ENCODE assay signal across 9 mouse cellular contexts in the genomic region with DNA sequence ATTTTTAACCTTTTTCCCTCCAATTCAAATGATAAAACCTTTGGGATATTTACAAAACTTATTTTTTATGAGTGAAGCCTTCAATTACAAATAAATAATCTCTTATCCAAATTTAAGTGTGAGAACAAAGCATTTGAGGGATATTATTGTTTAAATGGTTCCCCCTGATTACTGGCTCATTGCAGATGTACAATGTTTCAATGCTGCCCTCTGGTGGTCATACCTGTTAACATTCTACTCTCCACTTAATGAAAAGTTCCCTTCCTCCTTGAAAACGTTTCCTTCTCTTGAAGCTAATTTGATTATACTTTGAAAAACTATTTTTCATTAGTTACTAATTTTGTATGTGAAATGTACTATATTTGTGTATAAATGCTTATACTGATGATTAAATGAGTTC.
A peak's percentile ranks its signal among the peaks of the same experiment; 100 is the strongest.
DNase-seq lines count a peak whose midpoint lies in the region; ATAC-seq and TF ChIP-seq lines count a peak whose summit lies in the region.
"Had no signal": no experiment of that assay in that cellular context is flagged by ENCODE, and none has a peak within 500 bp of the region (broad histone marks: within the 10 kb centered on the region; RNA-seq: fewer than 3 reads in every experiment).

No protein-coding gene starts in this region.

- H3K27ac ChIP-seq in hindbrain, embryonic 11.5 days (ENCODE audit: low read depth, low read length): no peak overlapping the region
- no peak overlapping the region for H3K27ac ChIP-seq in hindbrain, embryonic 10.5 days
- H3K27ac ChIP-seq in limb, embryonic 14.5 days (replicated peaks; ENCODE audit: low read depth, low read length): no peak overlapping the region

- H3K4me2 ChIP-seq in hindbrain, embryonic 11.5 days (replicated peaks; ENCODE audit: low read depth, low read length): no peak overlapping the region
- no peak overlapping the region for H3K4me2 ChIP-seq in limb, embryonic 14.5 days (replicated peaks; ENCODE audit: low read depth, low read length, severe bottlenecking)

- H3K9ac ChIP-seq in hindbrain, embryonic 11.5 days (ENCODE audit: low read depth, low read length): no peak overlapping the region
- H3K9ac ChIP-seq in limb, embryonic 14.5 days (ENCODE audit: low read depth, low read length, severe bottlenecking): no peak overlapping the region

- H3K4me1 ChIP-seq in hindbrain, embryonic 11.5 days (replicated peaks; ENCODE audit: control insufficient read depth, insufficient read depth, low read length): no peaks in the 10 kb centered on the region
- H3K4me1 ChIP-seq in hindbrain, embryonic 10.5 days (replicated peaks): no peaks in the 10 kb centered on the region
- H3K4me1 ChIP-seq in limb, embryonic 14.5 days (ENCODE audit: control insufficient read depth, insufficient read depth, low read length): no peaks in the 10 kb centered on the region

- no peaks in the 10 kb centered on the region for H3K36me3 ChIP-seq in hindbrain, embryonic 11.5 days (ENCODE audit: control insufficient read depth, insufficient read depth, low read length)
- H3K36me3 ChIP-seq in hindbrain, embryonic 10.5 days: no peaks in the 10 kb centered on the region
- no peaks in the 10 kb centered on the region for H3K36me3 ChIP-seq in limb, embryonic 14.5 days (ENCODE audit: control insufficient read depth, insufficient read depth, low read length)

- no peak for TF ChIP-seq POLR2A in limb, embryonic 14.5 days (IDR thresholded peaks at IDR 0.05; ENCODE audit: borderline replicate concordance, extremely low read depth, insufficient read depth, insufficient read length)

- 21% methylated on average over 1 of the region's 1 CpGs for WGBS in hindbrain, embryonic 11.5 days
- 8% methylated on average over 1 of the region's 1 CpGs for WGBS in hindbrain, embryonic 10.5 days
- 6% methylated on average over 1 of the region's 1 CpGs for WGBS in limb, embryonic 14.5 days

- H3K9me3 ChIP-seq in hindbrain, embryonic 11.5 days (ENCODE audit: control insufficient read depth, low read length): no peaks in the 10 kb centered on the region
- no peaks in the 10 kb centered on the region for H3K9me3 ChIP-seq in hindbrain, embryonic 10.5 days
- H3K9me3 ChIP-seq in limb, embryonic 14.5 days (ENCODE audit: control insufficient read depth, low read length): no peaks in the 10 kb centered on the region

- no peaks in the 10 kb centered on the region for H3K27me3 ChIP-seq in hindbrain, embryonic 11.5 days (ENCODE audit: control insufficient read depth, insufficient read depth, low read length)
- no peaks in the 10 kb centered on the region for H3K27me3 ChIP-seq in hindbrain, embryonic 10.5 days (ENCODE audit: insufficient read depth, poor library complexity, severe bottlenecking)
- no peaks in the 10 kb centered on the region for H3K27me3 ChIP-seq in limb, embryonic 14.5 days (ENCODE audit: control insufficient read depth, insufficient read depth, low read length)

- DNase-seq in hindbrain, embryonic 11.5 days (ENCODE audit: low spot score): peak; percentile 76
- DNase-seq in hindbrain, embryonic 10.5 days (ENCODE audit: low spot score): no peak
- peak; percentile 44 for DNase-seq in testis, postnatal 10 days (ENCODE audit: low spot score)
- no peak for DNase-seq in testis, postnatal 14 days (ENCODE audit: low spot score)
- DNase-seq in embryo, embryonic 10 days (ENCODE audit: low spot score): peak; percentile 77
- DNase-seq in limb, embryonic 14.5 days (ENCODE audit: low spot score): peak; percentile 88
- DNase-seq in gastrocnemius, adult 8-10 months (ENCODE audit: low spot score in 2 of 2): no peak
- no peak for DNase-seq in B cell, adult 2 months

- peak; percentile 63; the same call in 1 of the 2 replicates for ATAC-seq in hindbrain, embryonic 11.5 days (ENCODE audit: low FRiP score)
- ATAC-seq in limb, embryonic 14.5 days (ENCODE audit: low FRiP score, low read depth): no peak

- no peak overlapping the region for H3K4me3 ChIP-seq in hindbrain, embryonic 11.5 days (ENCODE audit: low read depth, low read length)
- no peak overlapping the region for H3K4me3 ChIP-seq in hindbrain, embryonic 10.5 days
- H3K4me3 ChIP-seq in limb, embryonic 14.5 days (replicated peaks; ENCODE audit: low read length): no peak overlapping the region
- H3K4me3 ChIP-seq: myocyte had no signal

Comparison
In these comparisons a context has a peak if more than half of its experiments do, and no peak if none do; other contexts are left out.
1. DNase-seq: peak in hindbrain, embryonic 11.5 days (single experiment), testis, postnatal 10 days (single experiment), embryo, embryonic 10 days (single experiment) and limb, embryonic 14.5 days (single experiment); none in hindbrain, embryonic 10.5 days (single experiment), testis, postnatal 14 days (single experiment), gastrocnemius, adult 8-10 months (0 of 2) and B cell, adult 2 months (0 of 2).